Mouse (Mus musculus) gastrocnemius, postnatal 25 days (tissue): ENCODE data around the gene Gm42420. TPM values are rescaled to one million over a fixed set of nuclear protein-coding genes. Genes with fewer than 3 reads are reported as not detected.

Source experiments
- DNase-seq: peaks from one replicate; pipeline ENCODE4 v3.0.0; 2022
- total RNA-seq, 2 experiments: library from RNA; stranded (reverse); gene quantifications; 1 replicate in 1 of 2; 2 replicates in 1 of 2; pipeline ENCODE4 v1.2.3; 2021

Gene Gm42420
- total RNA-seq, 2 experiments from 2014 or later = not detected

DNA sequence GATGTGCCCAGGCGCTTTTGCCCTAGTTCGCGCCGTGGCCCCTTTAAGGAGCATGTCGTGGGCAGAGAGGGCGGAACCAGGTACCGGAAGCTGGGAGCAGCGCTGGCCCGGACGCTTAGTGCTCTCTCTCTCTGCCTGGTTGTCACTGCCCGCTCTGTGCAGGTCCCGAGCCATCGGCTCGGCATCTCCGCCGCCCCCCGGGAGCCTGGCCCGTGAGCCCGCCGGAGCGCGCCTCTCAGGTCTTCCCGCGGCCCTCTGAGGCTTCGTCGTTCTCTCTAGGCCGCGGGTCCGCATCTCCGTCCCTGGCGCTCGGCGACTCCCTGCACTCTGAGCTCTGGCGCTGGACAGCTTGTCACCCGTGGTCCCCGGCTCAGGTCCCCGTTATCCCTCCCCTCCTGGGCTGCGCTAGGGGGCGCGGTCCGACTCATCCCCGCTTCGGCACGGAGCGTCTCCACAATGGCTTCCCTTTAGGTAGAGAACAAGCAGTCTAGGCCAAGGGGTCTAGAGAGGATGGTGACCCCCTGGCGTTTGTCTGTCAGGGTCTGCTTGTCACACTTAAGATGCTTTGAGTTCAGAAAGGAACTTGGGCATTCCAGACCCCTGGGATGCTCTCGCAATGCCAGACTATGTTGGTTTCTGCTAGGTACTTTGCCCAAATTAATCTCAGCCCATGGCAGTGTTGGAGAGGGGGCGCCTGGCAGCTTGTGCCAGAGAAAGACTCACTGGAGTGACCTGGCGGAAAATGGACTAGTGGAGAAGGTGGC, 11.6 kb upstream of the Gm42420 start, which contains the start of gene Adck2:
Gene Adck2 (plus strand): TSS at position 83 of the 764 bp plus-strand sequence.
- peak; percentile 76 for DNase-seq

DNA sequence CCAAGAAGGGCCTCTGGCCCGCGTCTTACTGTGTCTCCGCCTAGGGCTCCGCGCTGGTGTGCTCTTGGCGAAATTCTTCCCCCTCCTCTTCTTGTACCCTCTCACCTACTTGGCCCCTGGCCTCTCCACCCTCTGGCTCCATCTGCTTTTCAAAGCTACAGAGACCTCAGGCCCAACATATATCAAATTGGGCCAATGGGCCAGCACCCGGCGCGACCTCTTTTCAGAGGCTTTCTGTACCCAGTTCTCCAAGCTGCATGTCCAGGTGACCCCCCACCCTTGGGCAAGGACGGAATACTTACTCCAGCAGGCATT, 11.0 kb upstream of the Gm42420 start:
- peak; percentile 10 for DNase-seq

DNA sequence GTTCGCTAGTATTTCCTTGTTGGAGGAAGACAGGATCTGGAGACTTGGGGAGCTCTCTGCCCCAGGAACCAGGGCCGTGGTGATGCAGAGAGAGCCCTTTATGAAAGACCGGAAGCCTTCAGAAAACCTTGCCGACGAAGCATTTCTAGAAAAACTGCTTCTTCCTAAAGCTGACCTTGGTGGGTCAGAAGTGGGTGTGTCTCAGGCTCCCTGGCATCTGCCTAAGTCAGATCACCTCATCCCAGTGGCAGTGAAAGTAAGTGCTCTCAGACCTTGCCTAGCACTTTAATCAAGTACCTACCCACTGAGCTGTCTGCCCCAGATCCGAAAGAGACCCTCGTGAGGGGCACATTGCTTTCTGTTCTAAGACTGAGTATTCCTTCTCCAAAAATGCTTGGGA, 10.6 kb upstream of the Gm42420 start:
- no peak for DNase-seq

DNA sequence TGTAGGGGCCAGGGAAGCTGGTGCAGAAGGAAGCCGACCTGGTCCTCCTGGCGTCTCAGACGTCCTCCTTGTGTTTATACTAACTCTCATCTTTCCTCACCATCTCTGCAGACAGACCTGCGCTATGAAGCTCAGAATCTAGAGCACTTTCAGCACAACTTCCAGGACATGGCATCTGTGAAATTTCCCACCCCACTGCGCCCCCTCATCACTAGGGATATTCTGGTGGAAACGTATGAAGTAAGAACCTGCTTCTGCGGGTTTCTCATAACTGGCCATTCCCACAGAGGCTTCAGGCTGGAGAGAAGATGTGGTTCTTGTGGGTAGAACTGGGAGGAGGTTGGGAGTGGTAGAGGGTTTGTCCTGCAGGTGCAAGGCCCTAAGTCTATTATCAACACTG, 6.0 kb upstream of the Gm42420 start:
- DNase-seq = no peak

DNA sequence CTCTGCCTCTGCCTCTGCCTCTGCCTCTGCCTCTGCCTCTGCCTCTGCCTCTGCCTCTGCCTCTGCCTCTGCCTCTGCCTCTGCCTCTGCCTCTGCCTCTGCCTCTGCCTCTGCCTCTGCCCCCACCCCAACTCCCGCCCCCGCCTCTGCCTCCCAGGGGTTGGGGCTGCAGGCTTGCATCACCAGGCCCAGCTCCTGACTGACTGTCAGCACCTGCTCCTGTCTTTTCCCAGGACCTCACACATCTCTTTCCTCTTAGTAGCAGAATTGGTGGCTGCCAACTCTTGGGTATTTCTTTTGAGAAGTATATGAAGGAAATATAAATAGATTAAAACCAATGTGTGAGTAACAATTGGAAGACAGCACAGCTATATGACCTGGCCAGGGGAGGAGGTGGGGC, 5.0 kb upstream of the Gm42420 start:
- no peak for DNase-seq

DNA sequence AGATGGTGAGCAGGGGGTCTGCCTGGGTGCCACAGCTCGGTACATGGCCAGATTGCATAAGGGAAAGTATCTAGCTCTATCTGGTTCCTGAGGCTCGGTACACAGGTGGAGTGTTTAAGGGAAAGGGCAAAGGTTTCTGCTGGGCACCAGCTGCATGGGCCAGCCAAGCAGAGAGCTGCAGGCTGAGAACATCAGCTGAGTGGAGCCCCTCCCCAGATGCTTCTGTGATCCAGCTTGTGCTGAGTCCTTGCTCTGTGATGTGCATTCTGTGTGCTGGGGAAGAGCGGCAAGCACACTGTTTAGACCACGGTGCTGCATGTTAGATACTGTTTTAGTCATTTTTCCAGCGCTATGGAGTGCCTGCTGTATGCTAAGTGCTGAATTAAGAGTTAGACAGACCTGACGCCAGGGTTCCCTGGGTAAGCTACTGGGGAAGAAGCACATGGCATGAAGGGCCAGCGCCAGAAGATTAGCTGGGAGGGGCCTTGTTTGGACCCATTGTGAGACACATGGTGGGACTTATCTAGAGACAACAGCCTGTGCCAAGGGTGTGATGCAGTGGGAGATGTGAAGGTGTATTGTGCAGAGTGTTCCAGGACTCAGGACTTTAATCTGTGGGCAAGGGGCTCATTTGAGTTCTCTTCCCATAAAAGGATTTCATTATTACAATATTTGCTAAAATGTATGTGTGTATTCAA, 4.3 kb upstream of the Gm42420 start:
- no peak for DNase-seq

DNA sequence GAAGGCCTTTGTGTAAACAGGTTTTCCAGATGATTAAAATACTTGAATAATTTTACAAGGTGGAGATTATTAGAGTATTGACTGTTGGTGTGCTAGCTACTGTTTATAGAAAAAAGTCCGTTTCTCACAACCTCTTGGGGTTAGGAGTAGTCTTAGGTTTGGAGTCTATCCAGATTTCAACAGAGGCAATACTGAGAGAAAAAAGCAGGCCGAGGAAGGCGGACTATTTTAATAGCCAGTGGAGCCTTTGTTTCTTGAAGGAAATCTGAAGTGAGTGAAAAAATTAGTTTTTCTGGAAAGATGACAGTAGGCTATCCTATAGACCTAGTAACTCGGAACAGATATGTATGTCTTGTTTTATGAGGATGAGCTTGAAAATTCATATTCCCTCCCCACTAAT, 5.9 kb downstream of the Gm42420 start:
- DNase-seq = no peak

DNA sequence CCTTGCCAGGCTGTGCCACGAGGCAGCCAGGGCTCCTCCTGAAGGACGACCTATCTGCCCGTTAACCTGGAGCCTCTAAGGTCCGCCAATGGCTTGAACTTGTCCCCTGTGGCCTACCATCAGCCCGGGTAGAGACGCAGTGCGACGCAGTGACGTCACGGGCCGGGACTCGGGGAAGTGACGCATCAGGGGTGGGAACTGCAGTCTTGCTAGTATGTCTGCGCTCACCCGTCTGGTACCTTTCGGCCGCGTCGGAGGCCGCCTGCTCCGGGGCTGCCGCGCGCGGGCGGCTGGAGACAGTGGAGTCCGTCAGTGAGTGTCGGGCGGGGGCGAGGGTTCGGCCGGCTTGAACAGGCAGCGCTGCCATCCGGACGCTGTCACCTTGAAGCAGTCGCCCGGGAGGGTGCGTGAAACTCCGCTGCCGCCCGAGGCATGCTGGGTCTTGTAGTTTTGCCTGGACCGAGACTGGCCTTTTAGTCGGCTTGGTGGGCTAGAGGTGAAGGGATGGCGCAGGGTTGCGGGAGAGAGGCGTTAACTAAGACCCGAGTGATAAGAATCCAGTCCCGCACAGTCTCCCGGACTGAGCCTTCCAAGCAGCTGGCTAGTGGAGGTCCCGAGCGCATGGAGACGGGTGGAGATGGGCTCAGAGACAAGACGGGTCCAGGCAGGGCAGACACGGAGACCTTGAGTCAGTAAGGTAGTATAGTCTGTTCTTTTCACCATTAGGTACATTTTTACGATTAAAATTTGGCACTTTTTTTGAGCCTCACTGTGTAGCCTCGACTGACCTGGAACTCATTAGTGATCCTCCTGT, 7.1 kb downstream of the Gm42420 start, which contains the start of gene Ndufb2:
Gene Ndufb2 (plus strand): TSS at position 174 of the 814 bp plus-strand sequence.
- DNase-seq = peak; percentile 93

DNA sequence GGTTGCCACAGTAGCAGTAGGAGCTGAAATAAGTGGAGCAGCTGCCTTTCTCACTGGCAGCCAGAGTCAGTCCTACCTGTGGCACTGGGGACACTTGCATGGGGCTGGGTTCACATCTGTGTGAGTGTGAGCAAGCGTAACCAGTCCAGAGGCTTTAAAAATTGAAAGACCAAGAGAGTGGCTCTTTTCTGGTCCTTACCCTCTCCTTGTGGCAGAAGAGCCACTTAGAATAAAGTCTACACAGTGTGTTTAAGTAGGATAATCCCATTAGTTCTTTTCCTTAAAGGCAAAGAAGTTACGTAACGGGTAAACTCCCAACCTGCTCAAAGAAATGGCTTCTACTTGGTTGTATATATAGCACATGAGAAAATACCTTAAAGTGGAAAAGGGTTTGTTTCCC, 15.3 kb downstream of the Gm42420 start:
- no peak for DNase-seq

DNA sequence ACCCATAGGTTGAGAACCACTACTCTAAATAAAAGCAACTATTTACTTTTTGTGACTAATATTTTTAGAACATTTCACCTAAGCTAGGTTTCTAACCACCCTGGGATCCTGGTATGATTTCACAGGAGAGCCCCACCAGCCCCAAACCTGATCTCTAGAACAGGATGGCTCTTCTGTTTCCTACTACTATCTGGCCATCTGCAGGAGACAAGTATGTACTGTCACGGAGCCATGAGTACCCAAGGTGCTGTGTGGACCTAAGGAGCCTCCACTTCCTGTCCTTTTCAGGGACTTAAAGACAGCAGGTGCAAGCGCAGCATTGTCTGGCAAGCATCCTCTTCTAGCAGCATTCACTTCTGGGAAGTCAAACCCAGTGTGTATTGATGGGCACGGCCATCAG, 16.3 kb downstream of the Gm42420 start:
- no peak for DNase-seq

DNA sequence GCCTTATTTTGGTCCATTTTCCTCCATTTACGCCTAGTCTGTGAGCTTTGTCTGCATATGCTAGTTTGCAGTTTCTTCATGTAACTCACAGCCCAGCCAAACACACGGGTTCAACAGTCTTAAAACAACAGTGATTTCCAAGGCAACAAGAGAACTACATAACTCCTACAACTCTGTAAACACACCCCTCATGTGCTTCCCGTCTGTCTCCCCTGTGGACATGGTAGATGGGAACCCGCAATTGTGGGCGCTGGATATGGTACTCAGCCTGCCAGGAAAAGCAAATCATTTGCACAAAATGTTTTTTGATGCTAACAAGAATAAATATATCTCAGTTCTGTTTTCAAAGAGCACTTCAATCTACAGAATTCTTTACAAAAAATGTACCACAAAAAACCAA, 19.0 kb downstream of the Gm42420 start:
- no peak for DNase-seq

DNA sequence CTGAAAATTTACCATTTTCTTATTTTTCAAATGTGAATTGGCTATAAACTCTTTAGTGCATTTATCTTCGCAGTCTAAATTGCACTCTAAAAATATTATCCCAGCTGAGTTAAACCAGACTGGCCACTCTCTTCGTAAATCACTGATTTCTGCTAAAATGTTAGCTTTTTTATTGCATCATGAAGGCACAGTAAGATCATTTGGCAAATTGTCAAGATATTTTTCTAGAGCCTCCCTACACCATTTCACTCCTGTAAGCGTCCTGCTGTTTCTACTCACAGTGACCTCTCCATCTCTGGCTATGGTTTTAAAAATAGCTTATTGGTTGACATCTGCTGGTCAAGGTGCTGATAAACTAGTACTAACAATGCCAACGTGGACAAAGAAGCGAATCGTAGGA, 20.5 kb downstream of the Gm42420 start:
- DNase-seq = no peak

DNA sequence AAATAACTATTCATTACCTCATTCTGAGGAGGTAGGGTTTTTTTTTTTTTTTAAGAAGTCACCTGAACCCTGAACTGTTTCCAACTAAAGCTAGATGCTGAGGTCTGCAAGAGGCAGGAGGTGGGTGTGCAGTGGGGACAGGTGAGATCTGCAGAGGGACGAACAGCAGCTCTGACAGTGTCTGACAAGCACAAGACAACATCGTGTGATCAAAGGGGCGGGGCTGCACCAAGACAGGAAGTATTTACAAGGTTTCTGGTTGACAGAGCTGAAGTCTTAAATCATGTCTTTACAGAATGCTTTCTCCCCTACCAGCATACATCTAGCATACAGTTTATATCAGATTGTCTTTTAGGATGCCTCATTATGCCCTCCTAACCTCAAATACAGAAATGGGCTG, 21.3 kb downstream of the Gm42420 start:
- DNase-seq = no peak

DNA sequence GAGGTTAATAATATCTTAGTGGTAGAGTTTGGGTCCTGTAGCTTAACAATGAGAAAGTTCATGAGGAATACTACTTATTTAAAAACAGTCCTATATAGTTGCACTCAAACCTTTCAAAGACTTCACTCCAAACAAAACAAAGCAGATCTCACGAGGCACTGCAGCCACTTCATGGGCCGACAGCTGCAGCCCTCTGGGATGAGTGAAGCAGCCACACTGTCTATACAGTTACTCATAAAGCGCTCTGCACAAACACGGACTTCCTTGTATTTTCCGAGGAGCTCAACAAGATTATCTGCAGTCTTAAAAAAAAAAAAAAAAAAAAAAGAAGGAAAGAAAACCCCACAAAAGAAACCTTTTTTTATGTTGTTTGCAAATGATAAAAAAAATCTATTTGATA, 21.8 kb downstream of the Gm42420 start:
- DNase-seq = no peak

DNA sequence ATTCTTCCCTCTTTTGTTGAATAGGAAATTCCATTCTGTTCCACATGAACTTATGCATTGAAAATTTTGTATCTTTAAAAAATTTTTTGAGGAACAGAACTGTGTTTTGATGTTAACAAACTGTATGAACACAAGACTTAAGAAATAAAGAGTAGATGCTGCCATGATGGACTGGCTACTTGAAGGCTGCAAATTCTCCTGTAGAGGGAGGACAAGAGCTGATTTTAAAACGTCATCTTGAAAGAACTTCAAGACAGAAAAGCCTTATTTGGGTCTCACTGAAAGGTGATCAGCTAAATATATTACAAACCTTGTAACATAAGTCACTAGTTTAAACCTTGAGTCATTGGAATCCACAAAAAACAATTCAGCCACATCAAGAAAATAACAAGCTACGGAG, 24.7 kb downstream of the Gm42420 start:
- DNase-seq = no peak

DNA sequence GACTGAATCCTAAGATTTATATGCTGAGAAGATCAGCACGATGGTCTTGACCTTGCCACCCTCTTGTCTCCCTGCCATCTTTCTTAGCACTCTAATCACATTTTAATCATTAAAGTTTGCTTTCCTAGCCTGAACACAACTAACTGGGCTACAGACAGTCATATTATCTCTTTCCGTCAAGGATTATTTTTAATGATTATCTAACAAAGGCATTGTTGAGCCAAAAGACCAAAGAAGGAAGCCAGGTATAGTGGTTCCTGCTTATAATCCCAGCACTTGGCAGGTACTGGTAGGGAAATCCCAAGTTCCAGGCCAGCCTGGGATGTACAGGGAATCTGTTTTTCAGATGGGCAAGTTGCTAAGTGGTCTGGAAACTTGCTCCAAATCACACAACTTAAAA, 25.7 kb downstream of the Gm42420 start:
- DNase-seq = no peak

Other genes with a start within 250 kb of the Gm42420 start
- 10 to 100 TPM; 12.1 to 13.7 TPM for gene Slc37a3, start 208.1 kb upstream of the Gm42420 start, total RNA-seq
- gene Rab19, start 204.6 kb upstream of the Gm42420 start, total RNA-seq = under 1 TPM in 1 of 2 experiments, not detected in 1; 0.21 TPM
- 10 to 100 TPM; 19.6 to 22.4 TPM for gene Mkrn1, start 165.3 kb upstream of the Gm42420 start, total RNA-seq
- gene Dennd2a, start 27.9 kb upstream of the Gm42420 start, total RNA-seq = 1 to 10 TPM; 4.6 to 4.7 TPM
- gene Adck2, start 11.9 kb upstream of the Gm42420 start, total RNA-seq = 1 to 10 TPM; 5.9 to 7.3 TPM
- 100 to 1,000 TPM; 442 to 448 TPM for gene Ndufb2, start 6.8 kb downstream of the Gm42420 start, total RNA-seq
- gene Braf, start 139.7 kb downstream of the Gm42420 start, total RNA-seq = 1 to 10 TPM; 5.4 to 7.4 TPM
- 10 to 100 TPM; 55.5 to 58.8 TPM for gene Mrps33, start 225.2 kb downstream of the Gm42420 start, total RNA-seq